Mouse (Mus musculus) left cerebral cortex, postnatal 25 days (tissue): ENCODE measurements at regions not wholly inside any gene's neighbourhood (a gene's known extent, or its start where the extent isn't known, plus 50 kb on each side); places are given as distances from the start of the nearest gene placed in this dataset.

ENCODE experiments used
- DNase-seq, 2 experiments: peaks; one replicate each; pipeline ENCODE4 v3.0.0; 2022; ENCODE audit warnings: low spot score in 2 of 2, mixed read lengths in 1 of 2
- intact Hi-C: fragments of 180-260 bp; cut with DNase I; formaldehyde crosslinking; loops from one replicate; pipeline ENCODE4 v1.15.1; 2025

GRCm38 (mm10) chr3:144260886-144261285, 55.9 kb upstream of the Lmo4 start:
- intact Hi-C loops, result no loop called here
- no peak for DNase-seq

- intact Hi-C loops, result no loop called here
- no peak for DNase-seq
Observed at GRCm38 (mm10) chr3:144257714-144258517, 52.9 kb upstream of the Lmo4 start.

- intact Hi-C loops, result no loop called here
- no peak for DNase-seq
Observed at GRCm38 (mm10) chr3:144257196-144257595, 52.2 kb upstream of the Lmo4 start.

- intact Hi-C loops, result no loop called here
- DNase-seq, result no peak
Observed at GRCm38 (mm10) chr3:144255596-144256550, 50.9 kb upstream of the Lmo4 start.
